Mouse (Mus musculus) brain, adult 10 weeks (tissue): ENCODE measurements around the gene Zfp831. TPM values are rescaled to one million over a fixed set of nuclear protein-coding genes. Genes with fewer than 3 reads are reported as not detected.

Experiments
- polyA plus RNA-seq: library from polyadenylated mRNA; stranded (reverse); fragments of 350-450 nt; fragmentation: Illumina TruSeq; extraction: RNeasy Lipid Tissue Mini Kit (QIAGEN cat#74804); gene quantifications from one replicate; pipeline ENCODE4 v1.2.3, GENCODE M21; 2015; ENCODE audit warnings: low read depth, low replicate concordance

The Zfp831 gene
- 6.0 TPM for polyA plus RNA-seq

DNA sequence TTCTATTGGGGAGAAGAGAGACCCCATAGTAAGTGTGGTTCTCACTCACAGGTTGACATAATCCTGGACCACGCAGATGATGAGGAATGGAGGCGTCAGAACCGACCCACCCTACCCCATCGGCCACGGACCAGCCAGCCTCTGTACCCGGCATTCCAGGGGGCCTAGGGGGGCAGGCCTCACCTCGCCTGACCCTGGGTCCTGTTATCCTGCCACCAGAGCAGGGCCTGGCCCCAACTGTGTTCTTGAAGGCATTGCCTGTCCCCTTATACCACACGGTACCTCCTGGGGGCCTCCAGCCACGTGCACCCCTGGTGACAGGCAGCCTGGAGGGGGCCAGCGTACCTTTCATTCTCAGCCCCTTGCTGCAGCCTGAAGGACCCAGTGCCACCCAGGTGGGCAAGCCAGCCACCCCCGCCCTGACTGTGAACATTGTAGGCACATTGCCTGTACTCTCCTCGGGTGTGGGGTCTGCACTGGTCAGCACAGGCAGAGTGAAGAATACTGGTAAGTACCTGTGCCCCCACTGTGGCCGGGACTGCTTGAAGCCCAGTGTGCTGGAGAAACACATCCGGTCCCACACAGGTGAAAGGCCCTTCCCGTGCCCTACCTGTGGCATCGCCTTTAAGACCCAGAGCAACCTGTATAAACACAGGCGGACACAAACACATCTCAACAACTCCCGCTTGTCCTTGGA lies at the start of gene Zfp831:
TSS of gene Zfp831 (plus strand) at position 87 of the 697 bp plus-strand sequence.

Other genes with a start within 250 kb of the Zfp831 start
- 49.5 TPM for gene Nelfcd, start 227.7 kb upstream of the Zfp831 start, polyA plus RNA-seq
- gene Ctsz, start 204.5 kb upstream of the Zfp831 start, polyA plus RNA-seq: 52.0 TPM
- not detected for gene Tubb1, start 192.8 kb upstream of the Zfp831 start, polyA plus RNA-seq
- gene Atp5e, start 179.4 kb upstream of the Zfp831 start, polyA plus RNA-seq: 762 TPM
- 90.7 TPM for gene Prelid3b, start 170.5 kb upstream of the Zfp831 start, polyA plus RNA-seq
- gene Edn3, start 117.1 kb downstream of the Zfp831 start, polyA plus RNA-seq: 4.4 TPM